Mouse (Mus musculus) left cerebral cortex, postnatal 10 days (tissue): ENCODE results near the gene Polr1d. TPM values are rescaled to one million over a fixed set of nuclear protein-coding genes. Genes with fewer than 3 reads are reported as not detected.

Source experiments
- DNase-seq, 2 experiments: peaks; one replicate each; pipeline ENCODE4 v3.0.0; 2021 to 2022; ENCODE audit warnings: low spot score in 2 of 2, mixed read lengths in 1 of 2; ENCODE audit errors: extremely low spot score in 1 of 2
- intact Hi-C: fragments of 180-260 bp; cut with DNase I; formaldehyde crosslinking; loops from one replicate; pipeline ENCODE4 v1.15.1; 2025
- total RNA-seq, 2 experiments: library from RNA; stranded (reverse); gene quantifications; 2 replicates each; pipeline ENCODE4 v1.2.3; 2021

The Polr1d gene
- total RNA-seq = 10 to 100 TPM; 82.2 to 88.3 TPM

- DNase-seq = no peak
- intact Hi-C loops = loop anchor here (5.0 kb wide), 1 partner anchor 94 kb away; no protein-coding TSS in a partner anchor
These were observed at the start of gene Polr1d for GRCm38 (mm10) chr5:147076799-147077165. Polr1d (plus strand) TSS chr5:147077050.

DNA sequence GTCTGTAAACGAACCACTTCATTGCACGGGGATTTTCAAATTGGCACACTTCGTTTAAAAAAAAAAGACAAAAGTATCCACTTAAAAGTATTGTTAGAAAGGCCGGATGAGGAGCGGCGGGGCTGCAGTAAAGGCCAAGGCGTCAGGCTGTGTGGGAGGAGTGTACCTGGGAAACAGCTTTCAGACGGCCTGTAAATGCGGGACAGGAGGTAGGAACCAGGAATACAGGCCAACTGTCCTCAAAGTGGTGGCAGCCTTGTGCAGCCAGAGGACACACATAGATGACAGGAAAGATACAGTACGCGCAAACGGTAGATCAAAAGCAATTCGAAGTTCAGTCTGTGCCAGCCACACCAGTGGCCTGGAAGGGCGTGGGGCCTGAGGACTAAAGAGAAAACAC, 45.6 kb upstream of the Polr1d start:
- intact Hi-C loops = no loop called here
- DNase-seq = peak in 1 of 2 experiments; percentile 64

GRCm38 (mm10) chr5:147033155-147033554, 43.7 kb upstream of the Polr1d start:
- intact Hi-C loops = no loop called here

DNA sequence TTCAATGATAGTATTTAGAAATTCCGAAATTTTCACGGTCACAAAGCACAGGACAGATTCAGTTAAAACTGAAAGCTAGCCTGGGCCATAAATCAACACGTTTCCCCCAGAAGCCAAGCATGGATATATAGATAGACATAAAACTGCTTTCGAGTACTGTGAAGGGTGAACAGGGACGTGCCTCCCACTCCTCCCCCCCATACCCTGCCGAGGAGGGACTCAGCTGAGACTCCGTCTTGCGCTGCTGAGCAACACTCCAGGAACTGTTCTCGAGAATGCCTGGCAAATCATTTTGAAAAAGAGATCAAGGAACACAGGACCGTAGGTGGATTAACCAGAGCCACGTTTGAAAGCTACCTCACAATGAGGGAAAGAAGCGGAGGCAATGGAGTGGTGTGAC, 42.6 kb upstream of the Polr1d start:
- DNase-seq = no peak
- intact Hi-C loops = no loop called here

More at GRCm38 (mm10) chr5:147033155-147033554, 43.7 kb upstream of the Polr1d start:
- DNase-seq = no peak

DNA sequence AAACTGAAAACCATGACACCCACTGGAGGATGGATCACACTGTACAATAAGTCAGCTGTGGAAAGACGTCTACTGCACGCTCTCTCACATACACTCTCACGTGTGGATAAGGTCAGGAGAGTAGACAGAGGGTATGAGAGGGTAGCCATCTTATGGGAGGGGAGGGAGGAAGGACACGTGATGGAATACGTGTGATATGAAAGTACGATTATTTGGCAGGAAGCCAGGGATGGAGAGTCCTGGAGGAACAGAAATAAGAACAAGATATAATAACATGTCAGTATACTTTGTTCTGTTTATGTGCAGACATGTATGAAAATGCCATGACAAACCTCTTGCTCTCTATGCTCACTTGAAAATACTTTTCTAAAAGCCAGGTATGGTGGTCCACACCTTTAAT, 41.5 kb upstream of the Polr1d start:
- intact Hi-C loops = no loop called here
- no peak for DNase-seq

- intact Hi-C loops = no loop called here
- DNase-seq = peak in 1 of 2 experiments; percentile 53
These were observed 40.8 kb upstream of the Polr1d start for GRCm38 (mm10) chr5:147036028-147036427.

DNA sequence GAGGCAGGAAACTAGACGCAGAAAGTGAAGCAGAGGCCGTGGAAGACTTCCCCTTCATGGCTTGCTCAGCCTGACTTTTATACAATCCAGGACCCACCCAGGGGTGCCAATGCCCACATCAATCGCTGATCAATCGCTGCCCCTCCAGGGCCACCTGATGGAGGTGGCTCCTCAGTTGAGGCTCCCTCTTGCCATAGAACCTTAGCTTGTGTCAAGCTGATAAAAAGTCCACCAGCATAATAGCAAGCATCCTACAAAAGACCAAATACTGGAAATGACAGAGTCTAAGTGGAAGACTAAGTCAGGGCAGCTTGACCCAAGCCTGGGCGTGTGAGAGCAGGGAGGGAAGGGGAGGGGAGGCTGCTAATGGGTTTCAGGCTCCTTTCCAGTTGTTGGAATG, 40.2 kb upstream of the Polr1d start:
- intact Hi-C loops = no loop called here
- DNase-seq = no peak

DNA sequence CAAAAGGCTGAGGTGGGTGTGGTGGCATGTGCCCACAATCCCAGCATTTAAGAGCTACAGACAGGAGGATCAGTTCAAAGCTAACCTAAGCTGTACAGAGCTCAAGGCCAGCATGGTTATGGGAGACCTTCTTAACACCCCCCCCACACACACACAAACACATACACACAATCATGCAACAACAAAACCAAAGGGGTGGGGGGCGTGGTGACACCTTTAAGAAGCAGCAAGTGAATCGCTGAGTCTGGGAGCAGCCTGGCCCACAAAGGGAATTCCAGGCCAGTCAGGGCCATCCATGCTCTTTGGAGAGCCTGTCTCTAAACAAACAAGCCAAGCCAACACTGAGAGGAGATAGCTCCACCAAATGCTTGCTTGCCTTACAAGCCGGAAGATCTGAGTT, 39.2 kb upstream of the Polr1d start:
- DNase-seq = no peak
- intact Hi-C loops = no loop called here

DNA sequence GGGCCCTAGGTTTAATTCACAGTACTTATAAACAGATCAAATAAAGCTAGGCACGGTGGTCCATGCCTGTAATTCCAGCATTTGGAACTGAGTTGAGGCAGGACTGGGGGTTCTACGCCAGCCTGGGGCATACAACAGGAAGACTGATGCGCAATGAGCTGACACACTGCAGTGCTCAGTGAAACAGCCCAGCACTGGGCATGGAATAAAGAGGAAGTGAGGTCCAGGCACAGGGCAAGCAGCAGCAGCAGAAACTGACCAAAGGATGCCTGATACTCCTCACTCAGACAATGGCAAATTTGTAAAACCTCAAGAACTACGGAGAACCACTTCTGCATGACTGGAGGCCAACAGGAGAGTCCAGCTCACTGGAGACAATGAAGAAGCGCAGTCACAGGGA, 37.5 kb upstream of the Polr1d start:
- intact Hi-C loops = no loop called here

DNA sequence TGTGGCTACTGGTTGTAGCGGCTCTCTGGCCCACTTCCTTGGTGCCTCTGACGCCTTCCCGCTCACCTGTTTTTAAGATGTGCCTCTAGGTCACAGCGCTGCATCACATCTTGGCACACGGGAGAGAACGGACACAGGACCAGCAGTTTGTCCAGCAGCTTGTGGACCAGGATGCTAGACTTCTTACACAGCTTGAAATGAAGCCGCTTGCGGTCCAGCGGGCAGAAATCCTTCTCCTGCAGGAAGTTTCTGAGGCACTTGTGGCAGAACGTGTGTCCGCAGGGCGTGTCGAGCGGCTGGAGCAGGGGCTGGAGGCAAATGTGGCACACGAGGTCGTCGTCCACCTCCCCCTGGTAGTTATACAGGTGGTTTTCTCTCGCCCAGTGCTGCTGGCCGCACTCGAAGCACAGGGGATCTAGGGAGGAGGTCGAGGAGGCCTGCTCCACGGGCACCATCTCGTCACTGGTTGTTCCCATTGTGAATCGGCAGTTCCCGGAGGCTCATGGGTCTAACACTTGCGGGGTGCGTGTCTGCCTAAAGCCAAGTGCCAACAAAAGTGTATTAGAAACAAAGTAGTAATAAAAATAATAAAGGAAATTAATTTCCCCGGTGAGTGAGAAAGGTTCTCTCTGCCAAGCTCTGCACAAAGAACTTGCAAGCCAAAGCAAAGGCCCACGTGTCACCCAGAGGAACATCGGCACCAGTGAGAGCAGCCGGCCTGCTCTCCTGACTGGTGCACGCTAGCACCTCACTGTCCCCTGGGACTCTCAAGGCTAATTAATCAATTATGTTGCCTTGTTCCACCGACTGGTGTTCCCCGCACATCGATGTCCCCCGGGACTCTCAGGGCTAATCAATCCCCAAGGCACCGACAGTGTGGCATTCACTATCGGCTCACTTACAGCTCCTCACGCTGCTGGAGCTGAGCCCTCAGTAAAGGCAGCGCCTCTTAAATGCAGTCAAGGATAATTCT, 34.6 kb upstream of the Polr1d start:
- DNase-seq = no peak
- intact Hi-C loops = no loop called here

More for the DNA sequence above, 37.5 kb upstream of the Polr1d start:
- no peak for DNase-seq

- intact Hi-C loops = no loop called here
- DNase-seq = no peak
These were observed 33.5 kb upstream of the Polr1d start for GRCm38 (mm10) chr5:147043240-147043844.

DNA sequence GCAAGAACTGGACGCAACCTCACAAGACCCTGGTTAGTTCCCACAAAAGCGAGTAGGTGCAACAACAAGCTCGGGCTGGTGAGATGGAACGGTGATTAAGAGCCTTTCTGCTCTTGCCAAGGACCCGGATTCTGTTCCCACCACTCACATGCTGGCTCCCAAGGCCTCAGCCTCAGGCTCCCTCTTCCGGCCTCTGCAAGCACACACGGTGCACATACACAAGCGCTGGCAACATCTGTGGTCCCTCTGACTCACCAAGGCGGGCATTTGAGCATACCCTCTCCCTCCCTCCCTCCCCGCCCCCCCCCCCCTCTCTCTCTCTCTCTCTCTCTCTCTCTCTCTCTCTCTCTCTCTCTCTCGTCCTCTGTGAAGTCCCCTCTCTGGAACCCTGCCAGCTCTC, 31.5 kb upstream of the Polr1d start:
- no peak for DNase-seq
- intact Hi-C loops = no loop called here

DNA sequence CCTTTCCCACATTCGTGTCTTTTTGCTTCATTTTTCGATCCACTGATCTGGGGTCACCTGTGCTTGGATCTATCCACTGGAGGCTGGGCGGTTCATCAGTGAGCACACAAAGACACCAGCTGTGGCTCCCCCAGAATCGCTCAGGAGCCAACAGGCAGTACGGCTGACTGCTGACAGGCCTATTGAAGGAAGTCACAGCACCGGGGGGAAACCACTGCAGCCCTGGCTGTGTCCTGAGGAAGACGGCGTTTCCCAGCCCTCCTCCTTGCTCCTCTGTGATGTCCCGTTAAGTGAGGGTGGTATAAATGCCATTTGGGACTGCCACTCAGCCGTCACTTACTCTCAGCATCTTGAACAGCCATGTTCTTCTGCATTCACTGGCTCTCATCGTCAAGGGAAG, 30.9 kb upstream of the Polr1d start:
- DNase-seq = peak in 1 of 2 experiments; percentile 52
- intact Hi-C loops = no loop called here

DNA sequence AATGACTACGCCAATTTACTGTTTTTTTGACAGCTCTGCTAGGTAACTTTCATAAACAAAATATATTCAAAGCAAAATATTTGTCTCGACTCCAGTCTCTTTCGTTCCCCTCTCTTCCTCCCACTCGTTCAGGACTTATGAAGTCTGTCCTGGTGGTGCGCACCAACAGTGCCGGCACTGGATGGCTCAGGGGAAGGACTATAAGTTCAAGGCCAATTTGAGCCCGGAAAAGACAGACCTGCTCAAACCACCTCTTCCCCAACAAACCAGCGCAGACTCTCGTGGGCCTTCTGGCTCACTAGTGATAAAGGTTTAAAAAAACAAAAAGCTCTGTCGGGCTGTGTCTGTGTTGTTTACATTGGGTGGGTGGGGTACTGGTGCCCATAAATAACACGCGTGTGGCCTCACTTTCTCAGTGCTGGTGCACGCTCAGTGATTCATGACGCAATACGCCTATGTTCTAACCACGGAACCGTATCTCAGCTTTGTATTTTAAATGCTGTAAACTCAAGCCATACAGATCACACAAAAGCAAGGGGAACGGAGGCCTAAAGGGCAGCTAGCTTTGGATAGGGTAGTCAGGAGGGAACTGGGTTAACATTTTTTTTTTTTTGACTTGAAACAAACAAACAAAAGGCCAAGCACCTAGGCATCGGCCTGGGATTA, 27.2 kb upstream of the Polr1d start:
- no peak for DNase-seq
- intact Hi-C loops = no loop called here

- intact Hi-C loops = no loop called here
- DNase-seq = no peak
These were observed 25.9 kb upstream of the Polr1d start for GRCm38 (mm10) chr5:147050816-147051499.

GRCm38 (mm10) chr5:147051500-147052308, 25.1 kb upstream of the Polr1d start:
- DNase-seq = no peak
- intact Hi-C loops = no loop called here

DNA sequence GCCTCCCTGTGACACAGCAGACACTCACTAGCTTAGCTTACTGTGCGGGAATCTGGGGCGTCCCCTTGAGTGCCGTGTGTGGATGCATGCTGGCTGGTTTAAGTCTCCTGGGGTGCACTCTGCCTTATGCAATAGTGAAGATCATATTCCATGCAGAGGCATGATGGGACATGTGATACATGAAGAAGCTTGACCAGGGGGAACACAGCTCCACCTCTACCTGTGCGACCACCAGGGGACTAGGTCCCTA, 24.6 kb upstream of the Polr1d start:
- DNase-seq = no peak
- intact Hi-C loops = no loop called here

- intact Hi-C loops = no loop called here
- no peak for DNase-seq
These were observed 23.8 kb upstream of the Polr1d start for GRCm38 (mm10) chr5:147053071-147053470.

GRCm38 (mm10) chr5:147053481-147053880, 23.4 kb upstream of the Polr1d start:
- no peak for DNase-seq
- intact Hi-C loops = no loop called here
